Mouse (Mus musculus) kidney, adult 2 months (tissue): ENCODE data around the gene Fhl2.

Experiments used
- CTCF ChIP-seq: fragments of 200-500 bp; conservative IDR thresholded peaks from 2 replicates; pipeline ENCODE4 v1.5.1; 2011; ENCODE audit warnings: low read depth, mild to moderate bottlenecking, control low read depth, low read length, moderate library complexity, mixed read lengths; ENCODE audit not compliant: insufficient read depth, insufficient read length
- POLR2A ChIP-seq: fragments of 200-500 bp; IDR thresholded peaks from one replicate; pipeline ENCODE4 v1.6.1; 2011; ENCODE audit warnings: low read depth, low read length, control low read depth

DNA sequence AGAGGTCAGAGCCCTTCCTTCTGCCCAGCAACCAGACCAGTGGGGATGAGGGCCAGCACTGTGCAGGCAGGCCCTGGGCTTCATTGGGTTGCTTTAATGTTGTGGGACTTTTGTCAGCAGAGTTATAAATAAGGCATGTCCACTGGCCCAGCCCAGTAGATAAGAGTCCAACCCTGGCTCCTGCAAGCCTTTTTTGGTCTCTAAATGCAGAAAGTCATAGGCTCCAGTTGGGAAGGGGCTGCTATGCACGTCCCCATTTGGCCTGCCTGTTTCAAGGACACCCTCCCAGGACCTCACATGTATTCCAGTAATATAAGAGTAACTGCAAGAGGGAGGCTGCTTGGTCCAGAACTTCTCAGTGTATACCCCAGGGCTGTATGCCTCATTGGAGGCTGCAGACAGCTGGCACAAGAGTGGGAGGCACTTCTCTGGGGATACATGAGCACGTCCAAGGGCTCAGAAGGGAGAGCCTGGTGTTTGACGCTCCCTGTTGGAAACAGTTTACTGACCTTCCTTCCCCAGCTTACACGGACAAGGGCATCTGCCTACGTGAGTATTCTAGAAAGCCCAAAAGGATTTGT lies at the start of gene Fhl2:
- TF ChIP-seq POLR2A, result no peak
- no peak for TF ChIP-seq CTCF
